Mouse (Mus musculus): ENCODE results near the gene Hibadh.

- TF ChIP-seq CTCF (IDR thresholded peaks at IDR 0.05; ENCODE audit: low read depth) (no peak), EP300 (optimal IDR thresholded peaks at IDR 0.05) (no peak)
These were observed 131.4 kb downstream of the Hibadh start for GRCm38 (mm10) chr6:52508789-52509188.

Measured in stomach, postnatal 0 days (tissue).